Mouse (Mus musculus) embryonic stem cell, embryonic (primary cell): Measurements from ENCODE around the gene Fbxw4.

Experiments
- CTCF ChIA-PET, 4 experiments: fragments of 300-600 bp in 2 of 4; fragments of 350-600 bp in 2 of 4; sonication (Branson Sonifier 250); formaldehyde crosslinking; loops; one replicate each; lab custom pipeline; 2022; ENCODE audit warnings: inconsistent platforms in 2 of 4; lab: Charles Lee
- POLR2A ChIA-PET, 4 experiments: fragments of 300-600 bp in 2 of 4; fragments of 350-600 bp in 2 of 4; sonication (Branson Sonifier 250); formaldehyde crosslinking; loops; one replicate each; lab custom pipeline; 2022; ENCODE audit warnings: antibody characterized with exemption in 4 of 4, inconsistent platforms in 1 of 4; lab: Charles Lee

Gene Fbxw4

GRCm38 (mm10) chr19:45659738-45660502, at the start of gene Fbxw4:
Gene Fbxw4 (minus strand): TSS chr19:45660312.
- CTCF ChIA-PET = interaction anchor here in 1 of 4 experiments (0.7 kb wide), 1 partner anchor 194 kb away, joined by 3 read pairs; no protein-coding TSS in a partner anchor
- POLR2A ChIA-PET = interaction anchor here in 2 of 4 experiments (0.6 to 1.9 kb wide), 8 partner anchors 10 to 83 kb away, joined by 3 to 5 read pairs (median 4); no protein-coding TSS in a partner anchor

- POLR2A ChIA-PET = interaction anchor here in 2 of 4 experiments (0.9 to 1.9 kb wide), 3 partner anchors 11 to 91 kb away, joined by 3 to 6 read pairs (median 4); no protein-coding TSS in a partner anchor
- CTCF ChIA-PET = interaction anchor here in 1 of 4 experiments (0.9 to 2.2 kb wide), 4 partner anchors 9 to 164 kb away, joined by 3 to 10 read pairs (median 4); no protein-coding TSS in a partner anchor
These were observed 48.6 kb upstream of the Fbxw4 start for GRCm38 (mm10) chr19:45708704-45709103.

- CTCF ChIA-PET = interaction anchor here in 2 of 4 experiments (0.6 to 1.1 kb wide), 4 partner anchors 9 to 583 kb away, joined by 3 to 8 read pairs (median 4); no protein-coding TSS in a partner anchor
These were observed 36.1 kb upstream of the Fbxw4 start for GRCm38 (mm10) chr19:45696281-45696600.

GRCm38 (mm10) chr19:45695496-45696280, 35.6 kb upstream of the Fbxw4 start:
- ChIA-PET CTCF (interaction anchor here in 3 of 4 experiments (0.6 to 1.2 kb wide), 10 partner anchors 8 to 583 kb away, joined by 3 to 8 read pairs (median 4); no protein-coding TSS in a partner anchor), POLR2A (interaction anchor here in 3 of 4 experiments (0.6 to 1.0 kb wide), 4 partner anchors 26 to 501 kb away, joined by 3 to 5 read pairs (median 4); partner anchors contain the start of gene Fbxw4 (in 1 of the 3))

More at GRCm38 (mm10) chr19:45696281-45696600, 36.1 kb upstream of the Fbxw4 start:
- POLR2A ChIA-PET = interaction anchor here in 1 of 4 experiments (0.6 kb wide), 1 partner anchor 26 kb away, joined by 4 read pairs; no protein-coding TSS in a partner anchor

GRCm38 (mm10) chr19:45694056-45694455, 33.9 kb upstream of the Fbxw4 start:
- CTCF ChIA-PET = interaction anchor here in 2 of 4 experiments (0.6 to 1.5 kb wide), 5 partner anchors 33 to 483 kb away, joined by 4 to 12 read pairs (median 4); no protein-coding TSS in a partner anchor
- POLR2A ChIA-PET = interaction anchor here in 1 of 4 experiments (0.6 kb wide), 2 partner anchors 18 to 448 kb away, joined by 5 to 6 read pairs; no protein-coding TSS in a partner anchor

- ChIA-PET CTCF (no interaction called here), POLR2A (no interaction called here)
These were observed 32.1 kb upstream of the Fbxw4 start for GRCm38 (mm10) chr19:45692211-45692610.

- POLR2A ChIA-PET = no interaction called here
- CTCF ChIA-PET = interaction anchor here in 3 of 4 experiments (0.5 to 0.6 kb wide), 3 partner anchors 31 to 37 kb away, joined by 3 to 4 read pairs (median 4); no protein-coding TSS in a partner anchor
These were observed 31.0 kb upstream of the Fbxw4 start for GRCm38 (mm10) chr19:45691001-45691535.

GRCm38 (mm10) chr19:45687001-45687400, 26.9 kb upstream of the Fbxw4 start:
- ChIA-PET CTCF (interaction anchor here in 1 of 4 experiments (0.6 kb wide), 1 partner anchor 9 kb away, joined by 4 read pairs; no protein-coding TSS in a partner anchor), POLR2A (no interaction called here)

GRCm38 (mm10) chr19:45683676-45684075, 23.6 kb upstream of the Fbxw4 start:
- CTCF ChIA-PET = interaction anchor here in 1 of 4 experiments (1.7 kb wide), 1 partner anchor 110 kb away, joined by 4 read pairs; no protein-coding TSS in a partner anchor
- POLR2A ChIA-PET = interaction anchor here in 1 of 4 experiments (0.6 kb wide), 1 partner anchor 666 kb away, joined by 4 read pairs; no protein-coding TSS in a partner anchor

GRCm38 (mm10) chr19:45680495-45681130, 20.5 kb upstream of the Fbxw4 start:
- POLR2A ChIA-PET = no interaction called here
- CTCF ChIA-PET = no interaction called here

- CTCF ChIA-PET = interaction anchor here in 1 of 4 experiments (1.3 kb wide), 1 partner anchor 103 kb away, joined by 3 read pairs; no protein-coding TSS in a partner anchor
- POLR2A ChIA-PET = interaction anchor here in 1 of 4 experiments (0.6 kb wide), 1 partner anchor 499 kb away, joined by 3 read pairs; no protein-coding TSS in a partner anchor
These were observed 16.7 kb upstream of the Fbxw4 start for GRCm38 (mm10) chr19:45676723-45677269.

GRCm38 (mm10) chr19:45675720-45676581, 15.8 kb upstream of the Fbxw4 start:
- POLR2A ChIA-PET = interaction anchor here in 2 of 4 experiments (0.6 to 1.2 kb wide), 9 partner anchors 13 to 422 kb away, joined by 3 to 4 read pairs (median 3); partner anchors contain the start of genes Fbxw4 (in 1 of the 2), Gm17018 (in 1 of the 2) and Poll (in 1 of the 2)
- CTCF ChIA-PET = interaction anchor here in 2 of 4 experiments (0.6 to 1.3 kb wide), 4 partner anchors 102 to 383 kb away, joined by 3 to 5 read pairs (median 4); no protein-coding TSS in a partner anchor

GRCm38 (mm10) chr19:45675196-45675595, 15.1 kb upstream of the Fbxw4 start:
- POLR2A ChIA-PET = interaction anchor here in 2 of 4 experiments (0.5 to 1.2 kb wide), 11 partner anchors 12 to 666 kb away, joined by 3 to 4 read pairs (median 3); partner anchors contain the start of genes Fbxw4 (in 1 of the 2), Gm17018 (in 1 of the 2), Mfsd13a (in 1 of the 2) and Poll (in 1 of the 2)
- CTCF ChIA-PET = interaction anchor here in 3 of 4 experiments (0.6 to 1.0 kb wide), 4 partner anchors 101 to 514 kb away, joined by 3 to 5 read pairs (median 4); no protein-coding TSS in a partner anchor

GRCm38 (mm10) chr19:45672971-45673370, 12.9 kb upstream of the Fbxw4 start:
- CTCF ChIA-PET = interaction anchor here in 1 of 4 experiments (1.0 kb wide), 1 partner anchor 92 kb away, joined by 4 read pairs; no protein-coding TSS in a partner anchor
- POLR2A ChIA-PET = interaction anchor here in 2 of 4 experiments (0.7 to 1.6 kb wide), 3 partner anchors 15 to 64 kb away, joined by 3 read pairs; no protein-coding TSS in a partner anchor

GRCm38 (mm10) chr19:45668986-45669385, 8.9 kb upstream of the Fbxw4 start:
- CTCF ChIA-PET = no interaction called here
- POLR2A ChIA-PET = no interaction called here
